Mouse (Mus musculus): Measurements from ENCODE around the gene Dll3. TPM values are rescaled to one million over a fixed set of nuclear protein-coding genes. Genes with fewer than 3 reads are reported as not detected.

Gene Dll3
- 0.17 and 0.36 TPM in 2 replicates for polyA plus RNA-seq (2012)

- TF ChIP-seq GATA1 (IDR thresholded peaks at IDR 0.05; ENCODE audit: low read length): no peak
These were observed at the start of gene Dll3 for GRCm38 (mm10) chr7:28301616-28302433. Gene Dll3, minus strand, starts transcription at chr7:28302238.

- no peak for TF ChIP-seq GATA1 (IDR thresholded peaks at IDR 0.05; ENCODE audit: low read length)
These were observed 49.7 kb upstream of the Dll3 start for GRCm38 (mm10) chr7:28351676-28352191.

- no peak for TF ChIP-seq GATA1 (IDR thresholded peaks at IDR 0.05; ENCODE audit: low read length)
These were observed 48.3 kb upstream of the Dll3 start, which contains the start of gene Rps16 for GRCm38 (mm10) chr7:28350155-28350883. Gene Rps16, plus strand, starts transcription at chr7:28350652.

- no peak for TF ChIP-seq GATA1 (IDR thresholded peaks at IDR 0.05; ENCODE audit: low read length)
These were observed 46.6 kb upstream of the Dll3 start for GRCm38 (mm10) chr7:28348601-28349000.

- no peak for TF ChIP-seq GATA1 (IDR thresholded peaks at IDR 0.05; ENCODE audit: low read length)
These were observed 45.7 kb upstream of the Dll3 start for GRCm38 (mm10) chr7:28347746-28348145.

GRCm38 (mm10) chr7:28344637-28345036 lies 42.6 kb upstream of the Dll3 start:
- no peak for TF ChIP-seq GATA1 (IDR thresholded peaks at IDR 0.05; ENCODE audit: low read length)

- TF ChIP-seq GATA1 (IDR thresholded peaks at IDR 0.05; ENCODE audit: low read length): no peak
These were observed 39.3 kb upstream of the Dll3 start for GRCm38 (mm10) chr7:28341381-28341780.

GRCm38 (mm10) chr7:28339213-28339917 lies 37.3 kb upstream of the Dll3 start:
- TF ChIP-seq GATA1 (IDR thresholded peaks at IDR 0.05; ENCODE audit: low read length): no peak

GRCm38 (mm10) chr7:28338108-28338998 lies 36.3 kb upstream of the Dll3 start, which contains the start of gene Supt5:
Gene Supt5, minus strand, starts transcription at chr7:28338746.
- TF ChIP-seq GATA1 (IDR thresholded peaks at IDR 0.05; ENCODE audit: low read length): no peak

GRCm38 (mm10) chr7:28335471-28335870 lies 33.4 kb upstream of the Dll3 start:
- TF ChIP-seq GATA1 (IDR thresholded peaks at IDR 0.05; ENCODE audit: low read length): no peak

GRCm38 (mm10) chr7:28334534-28334933 lies 32.5 kb upstream of the Dll3 start:
- no peak for TF ChIP-seq GATA1 (IDR thresholded peaks at IDR 0.05; ENCODE audit: low read length)

GRCm38 (mm10) chr7:28328260-28328659 lies 26.2 kb upstream of the Dll3 start:
- no peak for TF ChIP-seq GATA1 (IDR thresholded peaks at IDR 0.05; ENCODE audit: low read length)

GRCm38 (mm10) chr7:28326457-28326856 lies 24.4 kb upstream of the Dll3 start:
- no peak for TF ChIP-seq GATA1 (IDR thresholded peaks at IDR 0.05; ENCODE audit: low read length)

GRCm38 (mm10) chr7:28325293-28325692 lies 23.3 kb upstream of the Dll3 start:
- TF ChIP-seq GATA1 (IDR thresholded peaks at IDR 0.05; ENCODE audit: low read length): no peak
